Mouse (Mus musculus) embryonic fibroblast, embryonic 13.5 days (primary cell): ENCODE data around the gene Orm3.

Experiments
- CTCF ChIP-seq: IDR thresholded peaks from 2 replicates; pipeline ENCODE4 v1.5.1; 2011; ENCODE audit warnings: mild to moderate bottlenecking, control low read depth, low read length, moderate library complexity, borderline replicate concordance; ENCODE audit not compliant: insufficient read depth
- POLR2A ChIP-seq: IDR thresholded peaks from 2 replicates; pipeline ENCODE4 v1.6.1; 2011; ENCODE audit warnings: low read depth, mild to moderate bottlenecking, control low read depth, low read length, moderate library complexity

GRCm38 (mm10) chr4:63383474-63383873, 27.5 kb downstream of the Orm3 start:
- TF ChIP-seq CTCF: no peak
- no peak for TF ChIP-seq POLR2A
